Mouse (Mus musculus): ENCODE measurements at regions not wholly inside any gene's neighbourhood (a gene's known extent, or its start where the extent isn't known, plus 50 kb on each side); places are given as distances from the start of the nearest gene placed in this dataset.

- H3K4me1 ChIP-seq (ENCODE audit: control insufficient read depth, insufficient read depth, low read length) = no peaks in the 10 kb centered on the region
- H3K27ac ChIP-seq (ENCODE audit: control insufficient read depth, insufficient read depth, low read depth, low read length) = no peak overlapping the region
- H3K36me3 ChIP-seq (ENCODE audit: control insufficient read depth, insufficient read depth, low read length) = no peaks in the 10 kb centered on the region
- TF ChIP-seq POLR2A (IDR thresholded peaks at IDR 0.05; ENCODE audit: control insufficient read depth, low read depth, low read length) (no peak), CTCF (IDR thresholded peaks at IDR 0.05; ENCODE audit: control insufficient read depth, insufficient read depth, insufficient replicate concordance, low read depth, low read length) (no peak)
- no peaks in the 10 kb centered on the region for H3K27me3 ChIP-seq (ENCODE audit: control insufficient read depth, insufficient read depth, low read length)
- H3K4me3 ChIP-seq (ENCODE audit: control insufficient read depth, low read depth, low read length) = no peak overlapping the region
Measured at GRCm38 (mm10) chr8:104009306-104009705, 92.1 kb upstream of the Cdh5 start.

- no peaks in the 10 kb centered on the region for H3K27me3 ChIP-seq (ENCODE audit: control insufficient read depth, insufficient read depth, low read length)
- TF ChIP-seq POLR2A (IDR thresholded peaks at IDR 0.05; ENCODE audit: control insufficient read depth, low read depth, low read length) (no peak), CTCF (IDR thresholded peaks at IDR 0.05; ENCODE audit: control insufficient read depth, insufficient read depth, insufficient replicate concordance, low read depth, low read length) (no peak)
- no peaks in the 10 kb centered on the region for H3K4me1 ChIP-seq (ENCODE audit: control insufficient read depth, insufficient read depth, low read length)
- H3K4me3 ChIP-seq (ENCODE audit: control insufficient read depth, low read depth, low read length) = no peak overlapping the region
- H3K27ac ChIP-seq (ENCODE audit: control insufficient read depth, insufficient read depth, low read depth, low read length) = no peak overlapping the region; the same call in 1 of the 2 replicates
- H3K36me3 ChIP-seq (ENCODE audit: control insufficient read depth, insufficient read depth, low read length) = no peaks in the 10 kb centered on the region
Measured at GRCm38 (mm10) chr8:104022231-104022630, 79.2 kb upstream of the Cdh5 start.

DNA sequence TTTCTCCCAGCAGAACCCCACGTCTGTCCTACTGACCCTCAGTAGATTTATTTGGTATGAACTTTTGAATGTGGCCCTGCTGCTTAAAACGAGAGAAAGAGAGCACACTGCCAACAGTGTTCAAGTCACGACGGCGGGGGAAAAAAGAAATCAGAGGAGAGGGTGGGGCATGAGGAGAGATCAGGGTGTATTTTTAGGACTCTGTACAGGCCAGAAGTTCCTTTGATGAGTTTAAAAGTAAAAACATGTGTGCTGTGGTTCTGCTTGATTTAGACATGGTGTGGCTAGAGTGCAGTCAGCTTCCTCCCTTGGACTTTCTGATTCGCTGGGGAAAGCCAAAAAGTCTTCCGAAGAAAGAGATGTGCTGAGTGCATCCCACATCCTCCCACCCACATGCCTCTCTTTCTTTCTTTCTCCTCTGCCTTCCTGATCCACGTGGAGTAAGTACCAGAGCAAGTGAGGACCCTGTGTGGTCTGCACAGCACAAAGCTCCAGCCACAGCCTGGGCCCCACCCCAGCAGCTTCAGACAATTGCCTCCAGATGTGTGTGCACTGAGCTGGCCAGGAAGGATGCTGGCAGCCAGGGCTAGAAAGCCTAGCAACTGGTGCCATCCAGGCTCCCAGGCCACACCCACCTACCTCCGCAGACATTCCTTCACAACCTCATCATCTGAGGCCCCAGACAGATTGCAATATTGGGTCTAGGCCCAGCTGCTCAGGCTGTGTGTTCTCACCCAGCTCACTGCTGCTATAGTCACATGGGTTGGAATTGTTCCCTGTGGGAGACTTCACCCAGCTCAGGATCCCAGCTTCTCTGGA lies 78.5 kb upstream of the Cdh5 start:
- H3K4me1 ChIP-seq (ENCODE audit: control insufficient read depth, insufficient read depth, low read length) = no peaks in the 10 kb centered on the region; the same call in 1 of the 2 replicates
- H3K27ac ChIP-seq (ENCODE audit: control insufficient read depth, insufficient read depth, low read depth, low read length) = no peak overlapping the region

GRCm38 (mm10) chr8:104027161-104027821 lies 74.1 kb upstream of the Cdh5 start:
- TF ChIP-seq CTCF (IDR thresholded peaks at IDR 0.05; ENCODE audit: control insufficient read depth, insufficient read depth, insufficient replicate concordance, low read depth, low read length) = peak; percentile 28; the same call in 1 of the 2 replicates
- no peak for TF ChIP-seq POLR2A (IDR thresholded peaks at IDR 0.05; ENCODE audit: control insufficient read depth, low read depth, low read length)
- Histone ChIP-seq H3K27ac (ENCODE audit: control insufficient read depth, insufficient read depth, low read depth, low read length) (no peak overlapping the region), H3K36me3 (ENCODE audit: control insufficient read depth, insufficient read depth, low read length) (no peaks in the 10 kb centered on the region)

More for the DNA sequence above, 78.5 kb upstream of the Cdh5 start:
- Histone ChIP-seq H3K36me3 (ENCODE audit: control insufficient read depth, insufficient read depth, low read length) (no peaks in the 10 kb centered on the region), H3K4me3 (ENCODE audit: control insufficient read depth, low read depth, low read length) (no peak overlapping the region), H3K27me3 (ENCODE audit: control insufficient read depth, insufficient read depth, low read length) (no peaks in the 10 kb centered on the region)
- TF ChIP-seq CTCF (IDR thresholded peaks at IDR 0.05; ENCODE audit: control insufficient read depth, insufficient read depth, insufficient replicate concordance, low read depth, low read length) = no peak
- no peak for TF ChIP-seq POLR2A (IDR thresholded peaks at IDR 0.05; ENCODE audit: control insufficient read depth, low read depth, low read length)

DNA sequence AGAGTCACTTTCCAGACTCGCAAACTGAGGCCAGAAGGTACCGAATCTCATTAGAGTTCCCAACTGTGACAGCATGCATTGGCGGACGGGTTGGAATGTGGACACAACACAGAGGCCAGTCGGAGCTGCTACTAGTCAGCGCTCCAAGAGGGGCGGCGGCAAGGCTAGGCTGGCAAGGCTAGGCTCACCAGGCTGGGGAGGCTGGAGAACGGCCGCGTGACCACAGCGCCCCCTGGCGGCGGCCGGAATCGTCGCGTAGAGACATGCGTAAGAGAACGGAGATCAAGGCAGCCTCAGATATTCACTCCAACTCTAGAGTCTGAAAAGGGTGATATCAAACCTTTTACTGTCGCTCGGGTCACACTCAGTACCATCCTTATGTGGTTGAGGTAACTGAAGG lies 72.8 kb upstream of the Cdh5 start:
- H3K36me3 ChIP-seq (ENCODE audit: control insufficient read depth, insufficient read depth, low read length) = no peaks in the 10 kb centered on the region
- no peak overlapping the region for H3K27ac ChIP-seq (ENCODE audit: control insufficient read depth, insufficient read depth, low read depth, low read length)
- peaks cover 5% of the 10 kb centered on the region for H3K4me1 ChIP-seq (ENCODE audit: control insufficient read depth, insufficient read depth, low read length)
- peak; percentile 99 for TF ChIP-seq CTCF (IDR thresholded peaks at IDR 0.05; ENCODE audit: control insufficient read depth, insufficient read depth, insufficient replicate concordance, low read depth, low read length)
- no peak for TF ChIP-seq POLR2A (IDR thresholded peaks at IDR 0.05; ENCODE audit: control insufficient read depth, low read depth, low read length)
- H3K27me3 ChIP-seq (ENCODE audit: control insufficient read depth, insufficient read depth, low read length) = no peaks in the 10 kb centered on the region
- peak overlapping the region; percentile 59 for H3K4me3 ChIP-seq (ENCODE audit: control insufficient read depth, low read depth, low read length)

More at GRCm38 (mm10) chr8:104027161-104027821, 74.1 kb upstream of the Cdh5 start:
- peaks cover 5% of the 10 kb centered on the region for H3K4me1 ChIP-seq (ENCODE audit: control insufficient read depth, insufficient read depth, low read length)
- H3K4me3 ChIP-seq (ENCODE audit: control insufficient read depth, low read depth, low read length) = no peak overlapping the region
- H3K27me3 ChIP-seq (ENCODE audit: control insufficient read depth, insufficient read depth, low read length) = no peaks in the 10 kb centered on the region

GRCm38 (mm10) chr8:104032179-104032578 lies 69.2 kb upstream of the Cdh5 start:
- no peaks in the 10 kb centered on the region for H3K27me3 ChIP-seq (ENCODE audit: control insufficient read depth, insufficient read depth, low read length)
- no peak for TF ChIP-seq POLR2A (IDR thresholded peaks at IDR 0.05; ENCODE audit: control insufficient read depth, low read depth, low read length)
- H3K4me1 ChIP-seq (ENCODE audit: control insufficient read depth, insufficient read depth, low read length) = peaks cover 5% of the 10 kb centered on the region
- no peak overlapping the region for H3K4me3 ChIP-seq (ENCODE audit: control insufficient read depth, low read depth, low read length)
- no peaks in the 10 kb centered on the region for H3K36me3 ChIP-seq (ENCODE audit: control insufficient read depth, insufficient read depth, low read length)
- H3K27ac ChIP-seq (ENCODE audit: control insufficient read depth, insufficient read depth, low read depth, low read length) = no peak overlapping the region

DNA sequence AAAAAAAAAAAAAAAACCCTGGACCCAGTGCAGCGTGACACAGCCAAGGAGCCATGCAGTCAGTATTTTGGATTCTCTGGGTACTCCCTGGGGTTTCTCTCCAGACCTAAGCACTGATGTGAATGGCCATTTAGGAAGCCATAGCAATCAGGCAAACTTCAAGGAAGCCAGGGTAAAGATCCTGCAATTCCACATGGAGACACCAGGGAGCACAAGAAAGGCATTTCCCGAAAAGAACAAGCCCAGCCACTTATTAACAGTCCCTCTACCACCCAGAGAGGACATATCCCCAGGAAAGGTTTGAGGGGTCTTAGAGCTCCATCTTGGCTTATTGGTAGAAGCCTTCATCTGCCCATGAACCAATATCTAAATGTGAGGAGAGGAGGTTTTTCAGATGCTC lies 68.3 kb upstream of the Cdh5 start:
- H3K4me3 ChIP-seq (ENCODE audit: control insufficient read depth, low read depth, low read length) = no peak overlapping the region
- no peak for TF ChIP-seq POLR2A (IDR thresholded peaks at IDR 0.05; ENCODE audit: control insufficient read depth, low read depth, low read length)
- no peak for TF ChIP-seq CTCF (IDR thresholded peaks at IDR 0.05; ENCODE audit: control insufficient read depth, insufficient read depth, insufficient replicate concordance, low read depth, low read length)
- H3K27me3 ChIP-seq (ENCODE audit: control insufficient read depth, insufficient read depth, low read length) = no peaks in the 10 kb centered on the region
- H3K4me1 ChIP-seq (ENCODE audit: control insufficient read depth, insufficient read depth, low read length) = peaks cover 7% of the 10 kb centered on the region
- no peak overlapping the region for H3K27ac ChIP-seq (ENCODE audit: control insufficient read depth, insufficient read depth, low read depth, low read length)
- H3K36me3 ChIP-seq (ENCODE audit: control insufficient read depth, insufficient read depth, low read length) = no peaks in the 10 kb centered on the region

All from testis, adult 2 months (tissue).